Mouse (Mus musculus) MEL-GATA-1-ER (cell line): ENCODE data around the gene Mrrf.
A peak's percentile ranks its signal among the peaks of the same experiment; 100 is the strongest.

Source experiments
- DNase-seq: peaks from one replicate; pipeline ENCODE4 v3.0.0-alpha.2; 2012; ENCODE audit warnings: low read depth; ENCODE audit errors: extremely low read depth

The Mrrf gene

DNA sequence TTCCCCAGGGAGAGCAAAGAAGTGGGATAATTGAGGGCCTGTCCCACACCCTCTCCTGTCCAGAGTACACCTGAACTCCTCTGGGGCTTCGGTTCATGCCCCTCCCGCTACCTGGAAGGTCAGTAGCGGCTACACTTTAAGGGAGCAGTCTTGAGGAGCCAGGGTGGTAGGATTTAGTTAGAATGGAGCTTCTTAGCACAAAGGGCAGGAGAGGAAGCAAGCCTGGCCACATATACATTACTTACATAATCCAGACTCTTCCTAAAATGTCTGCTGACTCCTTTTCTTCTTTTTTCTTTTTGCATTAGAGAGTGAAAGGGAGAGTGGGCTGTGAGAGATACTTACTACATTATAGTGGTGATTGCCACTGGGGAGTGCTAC is 62.7 kb downstream of the Mrrf start:
- DNase-seq, result no peak

DNA sequence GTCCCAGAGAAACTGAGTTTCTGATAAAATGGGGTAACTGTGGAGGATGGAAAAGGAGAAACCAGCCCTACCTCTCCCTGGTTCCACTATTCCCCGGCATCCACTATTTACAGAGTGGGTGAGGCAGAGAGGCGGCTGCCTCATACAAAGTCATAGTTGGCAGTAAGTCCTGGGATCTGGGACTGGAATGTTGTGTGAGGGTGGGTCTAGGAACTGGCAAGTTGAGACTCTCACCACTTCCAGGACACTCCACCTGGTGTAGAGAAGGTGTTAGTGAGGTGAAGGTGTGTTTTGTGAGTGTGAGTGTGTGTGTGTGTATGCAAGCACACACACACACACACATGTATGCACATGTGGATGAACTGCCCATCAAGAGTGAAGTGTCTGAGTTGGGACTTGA is 64.6 kb downstream of the Mrrf start:
- DNase-seq, result no peak

DNA sequence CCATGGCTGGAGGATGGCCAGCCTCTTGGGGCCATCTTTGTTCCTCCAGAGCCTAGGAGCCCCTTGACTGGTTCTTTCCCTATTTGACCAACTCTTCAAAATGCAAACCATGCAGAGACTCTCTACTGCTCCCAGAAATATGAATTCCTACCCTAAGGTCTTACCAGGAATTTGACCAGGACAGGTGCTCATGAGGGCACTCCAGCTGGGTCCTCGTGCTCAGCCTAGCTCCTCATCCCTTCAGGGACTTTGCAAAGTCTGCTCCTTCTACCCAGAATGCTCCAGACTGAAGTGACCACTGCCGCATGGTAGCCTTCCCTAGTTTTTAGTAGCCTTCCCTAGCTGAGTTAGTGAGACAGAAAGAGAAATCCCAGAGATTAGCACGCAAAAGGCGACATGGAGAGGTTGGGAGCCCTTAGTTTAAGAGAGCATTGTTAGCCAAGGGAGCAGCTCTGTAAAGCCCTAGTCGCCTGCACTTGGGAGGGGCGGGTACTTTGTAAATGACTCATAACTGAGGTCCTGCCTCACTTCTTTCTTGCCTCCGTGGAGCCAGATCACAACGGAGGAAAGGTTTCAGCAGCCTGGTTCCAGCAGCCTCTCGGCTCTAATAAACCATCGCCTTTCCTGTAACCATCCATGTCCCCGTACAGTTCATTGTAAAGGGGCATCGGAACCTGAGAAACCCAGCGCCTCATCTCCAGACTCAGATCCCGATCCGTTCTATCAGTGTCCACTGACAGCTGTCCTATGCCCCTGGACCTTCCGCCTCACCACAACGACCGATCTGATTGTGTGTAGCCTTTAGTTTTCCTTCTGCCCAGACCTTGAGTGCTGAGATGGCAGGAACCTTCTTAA is 65.8 kb downstream of the Mrrf start:
- DNase-seq, result no peak

DNA sequence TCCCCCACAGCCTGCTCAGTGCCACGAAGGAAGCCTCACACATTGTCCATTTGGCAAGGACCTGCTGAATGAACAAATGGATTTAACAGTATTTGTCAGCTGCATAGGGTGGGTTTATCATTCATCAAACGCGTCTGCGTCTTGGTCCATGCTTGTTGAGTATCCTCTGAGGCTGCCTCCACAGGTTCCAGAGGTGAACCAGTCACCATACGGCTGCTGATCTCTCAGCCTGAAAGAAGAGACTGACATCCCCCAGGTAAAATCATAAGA is 66.4 kb downstream of the Mrrf start:
- no peak for DNase-seq

DNA sequence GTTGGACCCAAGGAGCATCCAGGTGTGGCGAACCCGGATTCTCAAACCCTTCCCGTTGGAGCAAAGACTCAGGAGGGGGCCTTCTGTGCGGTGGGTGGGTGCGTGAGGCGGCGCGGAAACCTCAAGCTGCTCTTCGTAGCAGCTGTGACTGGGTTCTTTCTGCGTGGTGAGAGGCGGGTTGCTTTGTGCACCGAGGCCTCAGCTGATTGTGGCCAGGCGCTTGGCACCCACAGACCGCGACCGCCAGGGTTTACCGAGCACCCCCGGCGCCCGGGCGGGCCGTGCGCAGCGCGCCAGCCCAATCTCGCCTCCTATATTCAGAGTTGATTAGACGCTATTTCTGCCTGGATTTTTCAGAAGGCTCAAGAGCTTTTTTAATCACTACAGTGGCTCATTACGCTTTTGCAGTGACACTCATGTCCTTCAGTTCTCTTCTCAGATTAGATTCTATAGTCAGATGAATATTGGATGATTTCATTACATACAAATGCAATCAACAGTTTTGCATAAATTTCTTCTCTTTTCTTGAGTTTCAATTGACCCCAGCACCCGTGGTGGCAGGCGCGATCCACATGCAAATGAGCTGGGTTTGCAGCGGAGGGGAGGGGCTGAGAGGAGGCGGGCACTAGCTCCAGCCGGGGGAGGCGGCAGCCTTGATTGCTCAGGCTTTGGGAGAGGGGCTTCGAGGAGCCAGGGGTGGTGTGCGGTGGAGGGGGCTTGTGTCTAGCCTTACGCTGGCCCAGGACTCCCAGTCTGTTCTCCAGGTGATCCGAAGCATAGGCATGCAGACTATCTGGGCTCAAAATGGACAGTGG is 67.0 kb downstream of the Mrrf start:
- DNase-seq, result no peak

DNA sequence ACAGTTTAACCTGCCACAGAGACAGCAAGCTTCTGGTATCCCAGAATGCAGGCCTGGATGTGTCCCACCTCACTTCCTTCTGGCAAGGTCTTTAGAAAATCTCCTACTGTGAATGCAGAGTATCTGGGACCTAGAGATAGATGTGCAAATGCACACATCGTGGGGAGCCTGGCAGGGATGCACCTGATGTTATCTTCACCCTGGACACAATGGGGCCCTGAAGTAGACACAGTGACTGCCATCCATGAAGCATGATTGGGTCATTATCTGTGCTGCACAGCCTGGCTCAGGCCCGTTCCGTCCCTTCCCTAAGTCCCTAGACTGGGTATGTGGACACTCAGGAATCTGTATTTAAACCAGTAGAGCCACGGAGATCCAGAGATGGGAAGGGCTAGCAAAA is 68.4 kb downstream of the Mrrf start:
- no peak for DNase-seq

DNA sequence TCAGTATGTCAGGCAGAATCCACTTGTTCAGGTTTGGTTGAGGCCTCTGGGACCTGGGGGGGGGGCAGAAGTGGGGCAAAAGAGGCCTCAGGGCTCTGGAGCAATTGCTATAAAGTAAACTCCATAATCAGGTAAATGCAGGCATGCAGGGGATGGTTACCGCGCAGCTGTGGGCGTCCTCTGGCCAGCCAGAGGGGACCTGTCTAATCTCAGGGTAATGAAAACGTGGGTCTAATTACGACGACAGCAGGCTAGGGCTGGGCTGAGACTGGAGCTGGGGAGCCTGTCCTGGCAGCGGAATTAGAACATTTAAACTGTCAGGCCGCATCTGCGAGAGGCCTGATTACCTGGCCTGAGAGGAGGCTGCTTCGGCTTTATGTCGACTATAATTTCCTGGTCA is 70.9 kb downstream of the Mrrf start:
- DNase-seq, result no peak

DNA sequence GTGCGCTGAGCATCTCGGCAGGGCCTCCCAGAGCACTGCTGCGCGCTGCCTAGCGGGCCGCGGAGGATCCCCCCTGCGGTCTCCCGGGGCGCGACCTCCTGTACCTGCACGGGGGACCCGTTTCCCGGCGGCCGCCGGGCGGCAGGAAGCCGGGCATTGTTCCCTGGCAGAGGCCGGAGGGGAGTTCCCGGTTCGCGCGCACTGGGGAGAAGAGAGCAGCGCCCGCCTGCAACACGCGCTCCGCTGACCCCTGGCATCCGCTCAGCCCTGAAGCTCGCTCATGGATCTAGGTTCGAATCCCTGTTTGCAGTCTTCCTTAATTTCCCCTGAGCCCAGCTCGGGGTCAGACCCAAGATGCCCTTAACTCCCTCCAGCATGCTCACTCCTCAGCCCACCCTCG is 74.6 kb downstream of the Mrrf start:
- no peak for DNase-seq

DNA sequence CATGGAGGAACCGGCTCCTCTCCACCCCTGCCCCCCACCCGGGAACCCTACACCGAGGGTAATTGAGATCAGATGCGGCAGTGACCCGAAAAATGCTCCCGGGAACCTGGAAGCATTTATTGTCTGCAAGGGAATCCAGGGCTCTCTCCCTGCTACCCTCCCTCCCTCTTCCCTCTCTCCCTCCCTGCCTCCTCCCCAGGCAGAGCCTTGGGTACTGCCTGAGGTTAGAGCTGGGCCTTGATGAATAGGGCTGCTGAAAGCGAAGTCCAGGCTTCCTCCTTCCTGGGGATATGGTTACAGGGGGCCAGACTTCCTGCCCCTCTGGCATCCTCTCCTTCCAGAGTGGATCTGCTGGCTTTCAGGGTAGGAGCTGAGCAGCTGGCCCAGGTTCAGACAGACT is 75.6 kb downstream of the Mrrf start:
- no peak for DNase-seq

DNA sequence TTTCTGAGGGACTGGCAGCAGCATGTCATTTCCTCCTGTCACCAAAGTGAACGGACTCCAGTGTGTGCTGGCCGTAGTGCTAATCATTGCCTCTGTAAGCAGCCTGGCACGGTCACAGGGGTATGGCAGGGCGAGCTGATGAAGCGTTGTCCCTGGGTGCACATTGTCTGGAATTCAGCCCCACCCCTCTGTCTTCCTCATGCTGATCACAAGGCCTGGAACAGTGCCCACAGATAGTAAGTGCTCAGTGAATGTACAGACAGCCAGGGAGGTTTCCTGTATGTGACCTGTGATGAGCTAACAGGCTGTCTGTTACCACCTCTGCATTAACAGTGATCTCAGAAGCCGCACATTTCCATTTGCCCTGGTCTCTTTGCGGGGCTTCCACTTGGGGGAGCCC is 76.9 kb downstream of the Mrrf start:
- DNase-seq, result no peak

DNA sequence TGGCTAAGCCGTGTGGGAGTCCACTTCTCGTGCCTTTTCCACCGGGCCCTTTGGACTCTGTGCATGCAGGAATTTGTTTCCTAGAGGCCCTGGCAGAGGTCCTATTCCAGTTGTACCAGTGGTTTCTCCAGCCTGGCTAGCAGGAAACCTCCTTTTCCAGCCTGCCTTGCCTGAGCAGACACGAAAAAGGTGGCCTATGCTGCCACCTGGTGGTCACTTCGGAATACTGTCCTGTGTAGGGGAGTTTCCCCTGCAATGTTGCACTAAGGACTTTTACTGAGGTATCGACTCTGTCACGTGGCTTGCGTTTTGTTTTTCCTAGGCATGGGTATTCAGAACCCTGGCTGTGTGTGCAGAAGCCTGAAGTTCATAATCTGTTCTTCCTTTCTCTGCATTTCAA is 77.8 kb downstream of the Mrrf start:
- peak; percentile 66 for DNase-seq

DNA sequence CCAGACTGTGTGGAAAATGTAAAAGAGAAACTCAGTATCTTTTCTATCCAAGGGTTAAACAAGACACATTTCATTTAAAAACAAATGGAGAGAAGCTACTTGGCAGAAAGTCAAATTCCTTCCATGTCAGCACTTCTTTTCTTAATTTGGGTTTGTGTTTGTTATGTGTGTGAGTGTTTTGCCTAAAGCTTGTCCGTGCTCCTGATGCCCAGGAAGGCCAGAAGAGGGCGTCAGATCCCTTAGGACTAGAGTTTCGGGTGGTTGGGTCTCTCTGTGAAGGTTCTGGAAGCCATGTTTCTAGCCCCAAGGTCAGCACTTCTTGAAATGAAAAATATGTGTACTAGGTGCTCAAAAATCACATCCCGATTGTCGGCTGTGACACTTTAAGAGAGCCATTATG is 78.2 kb downstream of the Mrrf start:
- DNase-seq, result no peak

DNA sequence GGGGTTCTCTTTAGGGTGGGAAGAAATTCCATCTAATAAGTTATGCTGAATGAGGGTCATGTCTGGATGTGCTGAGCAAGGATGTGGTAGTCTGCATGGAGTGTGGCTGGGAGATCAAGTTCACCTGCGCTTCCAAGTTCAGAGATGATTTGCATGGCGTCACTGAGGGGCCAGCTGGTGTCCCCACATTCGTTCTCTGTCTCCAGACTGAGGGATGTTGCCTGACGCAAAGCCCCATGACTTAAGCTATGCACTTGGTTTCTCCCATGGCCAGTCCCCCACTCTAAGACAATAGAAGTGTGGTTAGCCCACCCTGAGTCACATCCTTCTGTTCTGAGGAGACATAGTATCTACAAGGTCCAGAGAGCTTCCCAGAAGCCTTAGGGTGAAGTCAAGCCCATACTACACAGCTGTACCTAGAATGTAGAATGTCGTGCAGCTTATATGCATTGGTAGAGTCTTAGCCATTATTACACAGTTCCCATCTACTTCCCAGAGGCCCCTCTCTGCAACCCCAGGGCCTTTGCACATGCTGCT is 79.1 kb downstream of the Mrrf start:
- no peak for DNase-seq

DNA sequence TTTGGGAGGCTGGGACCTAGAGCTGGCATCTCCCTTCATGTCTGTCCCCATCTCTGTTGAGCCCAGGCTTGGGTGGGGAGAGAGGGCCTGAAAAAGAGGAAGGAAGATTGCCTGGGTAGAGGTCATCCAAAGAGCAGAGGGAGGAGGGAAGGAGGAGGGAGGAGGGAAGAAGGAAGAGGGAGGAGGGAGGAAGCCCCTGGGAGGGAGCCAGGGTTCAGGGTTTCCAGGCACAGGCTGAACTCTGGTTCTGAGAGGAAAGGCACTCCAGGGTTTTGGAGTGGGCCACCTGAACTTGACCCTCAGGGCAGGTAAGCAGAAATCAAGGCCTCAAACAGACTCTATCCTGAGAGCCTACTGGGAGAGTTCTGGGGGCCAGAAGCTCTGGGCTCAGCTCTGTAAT is 80.4 kb downstream of the Mrrf start:
- peak; percentile 74 for DNase-seq

DNA sequence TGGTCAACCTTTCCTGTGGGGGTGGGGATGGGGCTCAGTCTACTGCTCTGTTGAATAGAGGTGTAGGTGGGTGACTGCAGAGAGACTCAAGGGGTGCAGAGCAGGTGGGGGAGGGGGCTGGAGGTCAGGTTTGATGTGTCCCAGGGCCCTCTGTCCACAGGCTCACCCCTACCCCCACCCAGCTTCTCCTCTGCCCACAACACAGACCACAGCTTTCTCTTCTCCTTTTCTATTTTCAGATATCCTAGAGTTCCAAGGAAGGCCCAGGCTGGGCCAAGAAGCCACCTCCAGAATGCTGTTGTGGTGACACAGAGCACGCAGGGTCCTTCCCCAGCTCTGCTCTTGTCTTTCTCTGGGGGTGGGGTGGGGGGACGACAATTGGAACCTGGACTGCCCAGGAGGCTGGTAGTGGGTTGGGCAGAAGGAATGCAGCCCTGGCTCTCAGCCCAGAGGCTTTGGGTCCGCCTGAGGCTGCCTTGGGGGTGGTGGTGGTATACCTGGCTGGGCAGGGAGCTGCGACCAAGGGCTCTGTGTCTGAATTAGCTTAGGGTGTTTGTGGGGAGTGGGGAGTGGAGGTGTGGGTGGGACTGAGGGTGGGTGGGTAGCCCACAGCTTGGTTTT is 80.9 kb downstream of the Mrrf start:
- no peak for DNase-seq

DNA sequence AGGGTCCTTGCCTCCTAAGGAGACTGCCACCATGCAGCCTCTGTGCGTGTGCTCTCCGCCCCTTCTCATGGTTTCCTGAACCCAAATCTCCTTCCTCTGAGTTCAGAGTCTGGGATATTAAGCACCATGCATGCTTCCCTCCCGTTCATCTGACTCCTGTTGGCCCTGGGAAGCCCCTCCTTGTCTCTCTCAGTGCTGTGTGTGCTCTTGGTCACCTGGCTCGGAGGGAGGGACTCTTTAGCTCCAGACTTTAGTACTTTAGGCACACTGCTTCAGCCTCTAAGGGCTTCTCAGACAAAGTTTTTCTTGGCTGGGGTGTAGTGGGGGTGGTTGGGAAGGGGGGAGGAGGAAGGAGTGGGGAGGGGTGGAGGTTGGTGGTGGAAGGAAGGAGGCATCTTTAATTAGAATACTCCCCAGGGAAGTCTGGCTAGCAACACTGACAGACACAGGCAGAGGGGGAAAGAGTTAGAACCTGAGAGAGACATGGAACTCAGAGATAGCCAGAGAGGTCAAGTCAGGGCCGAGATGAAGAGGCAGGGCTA is 81.6 kb downstream of the Mrrf start:
- no peak for DNase-seq

DNA sequence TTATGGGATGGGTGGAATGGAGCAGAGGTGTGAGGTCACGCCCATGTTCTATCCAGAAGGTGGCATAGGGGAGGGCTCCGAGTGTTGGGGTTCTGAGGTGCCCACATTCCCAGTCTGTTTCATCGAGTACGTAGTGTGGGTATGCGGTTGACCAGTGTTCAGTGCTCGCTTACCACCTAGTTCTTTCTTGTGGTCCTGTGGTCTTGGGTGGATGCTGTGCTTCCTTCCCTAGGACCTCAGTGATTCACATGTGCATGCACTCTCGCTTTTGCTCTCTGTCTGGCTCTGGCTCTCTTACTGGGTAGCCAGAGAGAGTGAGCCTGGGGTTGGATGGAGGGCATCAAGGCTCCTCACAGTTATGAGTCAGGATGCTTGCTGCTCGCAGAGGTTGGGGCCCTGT is 83.9 kb downstream of the Mrrf start:
- DNase-seq, result no peak

DNA sequence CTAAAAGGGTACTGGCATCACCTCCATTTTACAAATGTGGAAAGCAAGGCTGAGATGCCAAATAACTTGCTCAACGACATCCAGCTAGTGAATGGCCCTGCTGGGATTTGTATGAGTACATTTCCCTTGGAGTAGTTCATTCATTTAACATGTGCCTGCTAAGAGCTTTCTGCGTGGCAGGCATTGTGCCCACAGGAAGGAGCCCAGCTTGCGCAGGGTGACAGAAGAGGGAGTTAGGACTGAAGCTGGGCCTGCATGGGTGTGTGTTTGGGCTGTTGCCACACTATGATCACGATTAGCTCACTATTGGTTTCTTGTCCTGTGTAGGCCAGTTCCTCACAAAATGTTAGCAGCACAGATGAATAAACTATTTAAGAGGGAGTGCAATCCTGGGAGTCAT is 84.7 kb downstream of the Mrrf start:
- DNase-seq, result no peak

DNA sequence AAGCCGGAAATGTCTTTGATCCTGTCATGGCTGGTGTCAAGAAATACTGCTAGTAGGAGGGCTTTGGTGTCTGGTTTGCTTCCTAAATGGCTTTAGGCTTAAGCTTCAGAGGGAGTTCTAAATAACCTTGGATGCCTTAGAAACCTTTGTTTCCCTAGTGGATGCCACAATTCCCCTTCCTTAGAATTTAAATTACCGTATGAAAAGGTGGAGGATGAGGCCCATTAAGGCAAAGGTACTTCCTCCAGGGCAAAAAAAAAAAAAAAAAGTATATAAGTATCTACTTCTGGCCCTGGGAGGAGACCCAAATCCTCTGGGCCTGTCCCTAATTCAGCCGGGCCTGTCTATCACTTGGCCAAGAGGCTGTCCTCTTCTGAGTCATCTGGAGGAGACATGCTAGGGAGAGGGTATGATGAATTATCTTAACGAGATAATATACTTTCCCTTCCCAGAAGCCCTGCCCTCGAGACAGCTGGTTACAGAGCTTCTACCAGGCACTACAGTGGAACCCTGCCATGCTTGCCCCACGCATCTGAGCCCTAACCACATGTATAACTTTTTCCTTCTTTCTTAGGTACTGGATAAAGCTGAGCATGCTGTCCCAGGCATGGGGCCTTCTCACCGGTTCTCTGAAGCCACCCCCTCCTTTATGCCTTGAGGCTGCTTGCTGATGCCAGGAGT is 86.1 kb downstream of the Mrrf start:
- no peak for DNase-seq

DNA sequence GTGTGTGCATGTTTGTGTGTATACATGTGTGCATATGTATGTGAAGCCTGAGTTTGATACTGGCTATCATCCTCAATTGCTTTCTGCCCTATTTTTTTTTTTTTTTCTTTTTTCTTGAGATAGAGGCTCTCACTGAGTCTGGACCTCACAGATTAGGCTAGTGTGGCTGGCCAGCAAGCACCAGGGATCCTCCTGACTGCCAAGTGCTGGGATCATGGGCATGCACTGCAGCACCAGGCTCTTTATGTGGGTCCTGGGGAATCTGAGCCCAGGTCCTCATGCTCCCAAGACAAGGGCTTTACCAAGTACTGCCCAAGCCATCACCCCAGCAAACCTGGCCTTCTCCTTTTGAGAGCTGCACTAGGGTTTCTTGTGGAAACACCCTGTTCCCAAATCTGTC is 87.2 kb downstream of the Mrrf start:
- DNase-seq, result no peak

DNA sequence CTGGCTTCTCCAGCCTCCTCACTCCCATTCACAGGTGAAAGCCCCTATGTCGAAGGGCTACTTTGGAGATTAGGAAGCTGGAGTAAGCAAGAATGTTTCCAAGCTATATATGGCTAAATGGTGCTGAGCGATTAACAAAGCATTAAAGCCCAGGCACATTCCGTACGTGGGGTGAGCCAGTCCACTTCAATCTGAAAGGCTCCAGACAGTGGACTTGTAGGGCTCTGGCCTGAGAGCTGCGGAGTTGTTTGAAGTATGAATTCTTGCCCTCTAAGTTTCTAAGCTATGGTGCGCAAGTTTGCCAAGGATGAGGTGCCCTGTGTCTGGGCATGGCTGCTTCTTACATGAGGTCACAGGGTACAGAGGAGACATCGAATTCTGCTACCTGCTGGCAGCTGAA is 88.0 kb downstream of the Mrrf start:
- no peak for DNase-seq

DNA sequence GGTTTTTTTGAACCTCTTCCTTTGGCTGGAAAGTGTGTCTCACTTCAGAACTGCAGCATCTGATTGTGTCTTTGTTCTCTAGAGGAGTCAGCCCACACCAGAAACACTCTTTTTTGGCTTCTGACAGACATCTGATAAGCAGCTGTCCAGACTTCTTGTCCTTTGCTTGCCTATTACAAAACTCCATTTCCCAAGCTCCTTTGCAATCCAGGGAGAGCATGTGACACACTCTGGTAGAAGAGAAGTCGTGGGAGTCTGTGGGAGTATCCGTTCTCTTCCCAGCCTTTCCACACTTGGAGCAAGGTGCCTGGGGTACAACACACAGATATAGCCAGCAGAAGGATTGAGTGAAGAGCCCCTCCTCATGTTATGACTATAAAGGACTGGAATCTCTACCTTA is 88.4 kb downstream of the Mrrf start:
- DNase-seq, result no peak
